Mouse (Mus musculus) cortical plate, adult 2 months (tissue): ENCODE measurements at regions not wholly inside any gene's neighbourhood (a gene's known extent, or its start where the extent isn't known, plus 50 kb on each side); places are given as distances from the start of the nearest gene placed in this dataset.

Experiments
- CTCF ChIP-seq: fragments of 200-500 bp; IDR thresholded peaks from 2 replicates; pipeline ENCODE4 v1.5.1; 2011; ENCODE audit warnings: mild to moderate bottlenecking, control low read depth, low read length; ENCODE audit not compliant: insufficient read depth; ENCODE audit errors: extremely low read depth
- POLR2A ChIP-seq: fragments of 200-500 bp; IDR thresholded peaks from 2 replicates; pipeline ENCODE4 v1.6.1; 2011; ENCODE audit warnings: mild to moderate bottlenecking, low read length, control low read depth; ENCODE audit not compliant: insufficient read depth; ENCODE audit errors: extremely low read depth

GRCm38 (mm10) chr6:78797013-78797412, 328.3 kb upstream of the Reg3g start:
- no peak for TF ChIP-seq POLR2A
- no peak for TF ChIP-seq CTCF
